Mouse (Mus musculus) testis, adult 2 months (tissue): ENCODE results near the gene Rap1gap. TPM values are rescaled to one million over a fixed set of nuclear protein-coding genes. Genes with fewer than 3 reads are reported as not detected.

Source experiments
- H3K27ac ChIP-seq: fragments of 200-500 bp; 2 replicates; pipeline ENCODE4 v1.5.1; 2012; ENCODE audit warnings: low read depth, low read length; ENCODE audit not compliant: control insufficient read depth, insufficient read depth
- H3K27me3 ChIP-seq: fragments of 200-500 bp; 2 replicates; pipeline ENCODE4 v1.6.1; 2012; ENCODE audit warnings: mild to moderate bottlenecking, low read length, moderate library complexity; ENCODE audit not compliant: control insufficient read depth, insufficient read depth
- H3K36me3 ChIP-seq: fragments of 200-500 bp; 2 replicates; pipeline ENCODE4 v1.6.1; 2012; ENCODE audit warnings: mild to moderate bottlenecking, low read length; ENCODE audit not compliant: control insufficient read depth, insufficient read depth
- H3K4me1 ChIP-seq: fragments of 200-500 bp; 2 replicates; pipeline ENCODE4 v1.6.1; 2012; ENCODE audit warnings: low read length; ENCODE audit not compliant: control insufficient read depth, insufficient read depth
- H3K4me3 ChIP-seq: fragments of 200-500 bp; 2 replicates; pipeline ENCODE4 v1.5.1; 2012; ENCODE audit warnings: low read depth, mild to moderate bottlenecking, low read length, moderate library complexity, mixed read lengths; ENCODE audit not compliant: control insufficient read depth
- CTCF ChIP-seq: fragments of 200-500 bp; IDR thresholded peaks from 2 replicates; pipeline ENCODE4 v1.5.1; 2012; ENCODE audit warnings: low read depth, mild to moderate bottlenecking, inconsistent platforms, low read length, moderate library complexity; ENCODE audit not compliant: control insufficient read depth, insufficient read depth, insufficient replicate concordance
- POLR2A ChIP-seq: fragments of 200-500 bp; IDR thresholded peaks from 2 replicates; pipeline ENCODE4 v1.6.1; 2012; ENCODE audit warnings: low read depth, mild to moderate bottlenecking, inconsistent platforms, low read length, moderate library complexity; ENCODE audit not compliant: control insufficient read depth
- polyA plus RNA-seq: library from polyadenylated mRNA; depleted of rRNA; stranded (reverse); fragments of >200 nt; gene quantifications from 2 replicates; pipeline ENCODE4 v1.2.3, GENCODE M21; 2012

The Rap1gap gene
- polyA plus RNA-seq, 1 experiment, result 20.8 TPM

DNA sequence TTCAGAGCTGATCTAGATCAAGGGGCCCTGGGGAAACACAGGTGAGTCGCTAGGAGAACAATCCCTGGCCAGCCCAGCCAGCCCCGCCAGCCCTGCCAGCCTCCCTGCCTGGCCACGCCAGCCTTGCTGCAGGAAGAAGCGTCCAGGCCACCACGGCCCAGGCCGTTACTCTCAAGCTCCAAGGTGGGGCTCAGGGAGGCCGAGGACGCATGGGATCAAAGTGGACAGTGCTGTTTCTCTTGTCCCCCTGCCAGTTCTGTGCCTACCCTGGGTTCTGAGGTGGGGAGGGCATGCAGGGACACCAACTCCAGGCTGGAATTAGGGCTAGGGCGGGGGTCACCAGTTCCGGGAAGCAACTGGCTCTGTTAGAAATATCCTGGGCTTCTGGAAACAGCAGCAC lies 67.4 kb downstream of the Rap1gap start:
- H3K4me3 ChIP-seq, result no peak overlapping the region
- no peaks in the 10 kb centered on the region for H3K27me3 ChIP-seq
- peaks cover 7% of the 10 kb centered on the region for H3K4me1 ChIP-seq
- H3K27ac ChIP-seq, result no peak overlapping the region
- H3K36me3 ChIP-seq, result no peaks in the 10 kb centered on the region
- no peak for TF ChIP-seq CTCF
- no peak for TF ChIP-seq POLR2A

GRCm38 (mm10) chr4:137732361-137732760 lies 67.8 kb downstream of the Rap1gap start:
- Histone ChIP-seq H3K4me1 (peaks cover 7% of the 10 kb centered on the region), H3K4me3 (no peak overlapping the region), H3K27ac (no peak overlapping the region), H3K36me3 (no peaks in the 10 kb centered on the region), H3K27me3 (no peaks in the 10 kb centered on the region)
- TF ChIP-seq POLR2A (no peak), CTCF (no peak)

DNA sequence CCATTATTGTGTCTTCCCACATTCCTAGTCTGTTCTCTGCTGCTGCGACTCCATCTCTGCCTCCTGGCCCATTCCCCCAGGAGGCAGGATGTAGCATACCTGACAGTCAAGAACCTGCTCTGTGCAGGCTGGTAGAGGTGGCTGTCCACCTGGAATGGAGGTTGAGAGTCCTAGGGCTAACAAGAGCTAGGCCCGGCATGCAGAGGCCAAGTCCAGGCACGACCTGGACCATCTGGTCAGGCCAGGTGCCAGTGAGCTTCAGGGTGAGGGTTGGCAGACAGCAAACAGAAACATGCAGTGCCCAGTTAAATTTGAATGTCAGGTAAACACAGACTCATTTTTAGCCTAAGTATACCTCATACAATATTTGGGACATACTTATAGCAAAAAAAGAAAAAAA lies 68.4 kb downstream of the Rap1gap start:
- H3K4me3 ChIP-seq, result no peak overlapping the region
- H3K4me1 ChIP-seq, result peaks cover 7% of the 10 kb centered on the region
- no peak for TF ChIP-seq CTCF
- TF ChIP-seq POLR2A, result no peak
- H3K27ac ChIP-seq, result no peak overlapping the region
- no peaks in the 10 kb centered on the region for H3K27me3 ChIP-seq
- no peaks in the 10 kb centered on the region for H3K36me3 ChIP-seq

- TF ChIP-seq CTCF (0 out of 2 replicates have a peak, but pooled peaks have one; percentile 4), POLR2A (no peak)
- Histone ChIP-seq H3K27ac (no peak overlapping the region), H3K4me3 (no peak overlapping the region), H3K27me3 (no peaks in the 10 kb centered on the region), H3K4me1 (peaks cover 2% of the 10 kb centered on the region), H3K36me3 (no peaks in the 10 kb centered on the region)
Measured at GRCm38 (mm10) chr4:137733459-137733858, 68.9 kb downstream of the Rap1gap start.

GRCm38 (mm10) chr4:137736220-137736701 lies 71.7 kb downstream of the Rap1gap start:
- H3K27me3 ChIP-seq, result no peaks in the 10 kb centered on the region
- H3K4me1 ChIP-seq, result no peaks in the 10 kb centered on the region
- H3K4me3 ChIP-seq, result no peak overlapping the region
- H3K27ac ChIP-seq, result no peak overlapping the region
- no peaks in the 10 kb centered on the region for H3K36me3 ChIP-seq
- TF ChIP-seq POLR2A, result no peak
- TF ChIP-seq CTCF, result no peak

DNA sequence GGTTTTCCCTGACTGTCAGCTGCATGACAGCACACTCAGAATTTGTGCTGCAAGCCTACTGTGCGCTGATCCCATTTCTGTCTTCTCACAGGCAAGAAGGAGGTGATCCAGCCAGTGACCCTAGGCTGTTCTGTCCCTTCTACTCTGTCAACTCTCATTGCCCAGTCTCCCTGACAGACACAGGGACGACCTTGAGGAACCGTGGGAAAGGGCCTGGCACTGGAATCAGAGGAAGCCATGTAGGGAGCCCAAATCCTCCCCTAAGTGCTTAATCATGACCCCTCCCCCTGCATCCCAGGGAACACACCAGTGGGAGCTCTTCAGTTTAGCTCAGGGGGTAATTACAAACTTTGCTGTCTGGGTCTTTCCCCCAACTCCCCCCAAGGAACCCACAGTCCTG lies 73.2 kb downstream of the Rap1gap start:
- no peaks in the 10 kb centered on the region for H3K36me3 ChIP-seq
- H3K4me3 ChIP-seq, result no peak overlapping the region
- no peaks in the 10 kb centered on the region for H3K4me1 ChIP-seq
- H3K27me3 ChIP-seq, result no peaks in the 10 kb centered on the region
- TF ChIP-seq POLR2A (no peak), CTCF (no peak)
- H3K27ac ChIP-seq, result no peak overlapping the region

DNA sequence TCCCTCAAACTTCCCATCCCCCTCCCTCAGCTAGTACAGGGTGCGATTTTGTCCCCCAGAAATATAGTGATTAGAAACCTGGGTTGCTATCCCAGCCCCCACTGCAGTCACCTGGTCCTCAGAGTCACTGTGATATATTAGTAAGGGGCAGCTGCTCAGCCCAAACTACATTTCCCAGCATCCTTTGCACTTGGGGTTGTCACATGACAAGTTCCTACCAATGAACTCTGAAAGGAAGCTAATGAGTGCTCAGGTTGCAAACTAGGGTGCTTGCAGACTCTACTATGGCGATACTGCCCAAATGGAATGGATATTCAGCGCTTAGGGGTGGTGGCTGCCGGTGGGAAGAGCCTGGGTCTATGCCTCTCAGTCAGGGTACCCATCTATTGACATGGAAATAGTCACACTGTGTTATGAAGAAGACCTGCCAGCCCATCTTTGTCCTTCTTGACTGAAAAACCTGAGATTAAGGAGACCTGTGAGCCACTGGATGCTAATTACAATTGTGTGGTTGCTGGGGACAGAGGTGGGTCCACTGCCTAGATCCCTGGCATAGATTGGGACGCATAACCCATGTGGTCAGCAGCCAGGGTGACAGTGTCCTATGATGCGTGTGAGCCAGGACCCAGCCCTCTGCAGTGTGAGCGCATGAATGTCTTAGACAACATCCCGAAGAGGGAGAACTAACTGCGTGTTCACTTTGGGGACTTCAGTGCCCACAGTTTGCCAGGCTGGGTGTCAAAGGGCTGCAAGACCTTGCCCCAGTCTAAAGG lies 74.8 kb downstream of the Rap1gap start:
- no peak for TF ChIP-seq POLR2A
- no peak; the same call in 1 of the 2 replicates for TF ChIP-seq CTCF
- Histone ChIP-seq H3K27me3 (no peaks in the 10 kb centered on the region), H3K4me1 (no peaks in the 10 kb centered on the region), H3K4me3 (no peak overlapping the region), H3K36me3 (no peaks in the 10 kb centered on the region), H3K27ac (no peak overlapping the region)

DNA sequence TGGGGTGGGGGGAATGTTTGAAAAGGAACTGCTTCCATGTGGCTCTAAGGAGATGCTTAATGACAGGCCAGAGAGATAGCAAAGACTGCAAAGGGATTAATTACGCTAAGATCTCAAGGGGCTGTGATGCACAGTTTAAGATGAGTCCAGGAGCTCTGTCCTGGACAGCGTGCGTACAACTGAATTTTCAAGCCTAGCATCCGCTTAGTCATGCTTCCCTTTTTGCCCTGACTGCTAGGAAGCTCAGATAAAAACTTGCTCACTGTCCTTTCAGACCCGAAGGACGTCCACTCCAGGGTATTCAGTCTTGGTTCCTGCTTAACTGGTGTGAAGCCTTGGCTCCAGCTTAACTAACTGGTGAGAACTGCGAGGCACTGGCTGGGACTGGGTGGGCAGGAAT lies 75.8 kb downstream of the Rap1gap start:
- Histone ChIP-seq H3K27ac (no peak overlapping the region), H3K27me3 (no peaks in the 10 kb centered on the region), H3K36me3 (no peaks in the 10 kb centered on the region), H3K4me3 (no peak overlapping the region), H3K4me1 (0 out of 2 replicates have a peak, but pooled peaks cover 2% of the 10 kb centered on the region)
- TF ChIP-seq CTCF (no peak), POLR2A (no peak)
